Mouse (Mus musculus): ENCODE data around the gene Gm42517. TPM values are rescaled to one million over a fixed set of nuclear protein-coding genes. Genes with fewer than 3 reads are reported as not detected.

The Gm42517 gene
- total and polyA plus RNA-seq, 3 experiments, result not detected

DNA sequence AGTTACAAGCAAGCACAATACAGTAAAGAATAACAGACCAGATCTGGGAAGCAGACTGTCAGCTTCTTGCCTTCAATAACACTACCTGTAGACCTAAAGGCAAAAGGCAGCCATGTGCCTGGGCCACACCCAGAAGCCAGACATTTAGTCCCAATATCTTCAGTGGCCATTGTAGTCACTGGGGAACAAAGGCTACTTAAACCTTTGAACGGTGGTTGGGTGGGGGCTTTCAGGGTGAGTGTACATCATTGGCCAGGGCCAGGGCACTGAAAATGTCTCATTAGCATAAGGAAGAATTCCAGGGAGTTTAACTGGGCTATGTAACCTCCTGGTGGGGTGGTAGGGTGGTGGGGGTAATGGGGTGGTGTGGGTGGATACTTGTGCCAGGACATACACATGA, 36.7 kb downstream of the Gm42517 start:
- no peak for DNase-seq (ENCODE audit: extremely low read depth)
- no peak for TF ChIP-seq NELFE (IDR thresholded peaks at IDR 0.05; ENCODE audit: low read depth, low read length)
- TF ChIP-seq MAFK (IDR thresholded peaks at IDR 0.05; ENCODE audit: insufficient replicate concordance, low read length), result no peak
- TF ChIP-seq MYC (IDR thresholded peaks at IDR 0.05; ENCODE audit: low read depth, low read length), result no peak
- TF ChIP-seq KAT2A (IDR thresholded peaks at IDR 0.05; ENCODE audit: insufficient replicate concordance, low read length), result no peak
- TF ChIP-seq UBTF (IDR thresholded peaks at IDR 0.05; ENCODE audit: low read depth, low read length), result no peak
- TF ChIP-seq MAX (IDR thresholded peaks at IDR 0.05; ENCODE audit: low read length), result no peak
- TF ChIP-seq ZNF384 (IDR thresholded peaks at IDR 0.05; ENCODE audit: low read depth, low read length), result no peak
- Histone ChIP-seq H3K36me3 (replicated peaks in 1 of 2; ENCODE audit: control insufficient read depth in 1 of 2, insufficient read depth in 1 of 2, low read length in 1 of 2) (peaks cover 41 to 84% of the 10 kb centered on the region in 2 experiments), H3K27ac (ENCODE audit: insufficient read depth, low read depth) (no peak overlapping the region), H3K27me3 (replicated peaks) (no peaks in the 10 kb centered on the region), H3K79me2 (replicated peaks; ENCODE audit: control insufficient read depth, extremely low read depth, insufficient read depth, poor library complexity, severe bottlenecking) (no peaks in the 10 kb centered on the region), H3K4me1 (ENCODE audit: control insufficient read depth in 1 of 2, insufficient read depth in 2 of 2) (no peaks in the 10 kb centered on the region), H3K9ac (ENCODE audit: insufficient read depth, low read depth) (no peak overlapping the region), H3K4me3 (replicated peaks in 1 of 3; ENCODE audit: low read depth in 2 of 3, low read length in 2 of 3, poor library complexity in 1 of 3) (no peak overlapping the region), H3K4me2 (ENCODE audit: insufficient read depth, low read depth, poor library complexity, severe bottlenecking) (no peak overlapping the region), H3K9me3 (replicated peaks; ENCODE audit: low read length) (no peaks in the 10 kb centered on the region)
- in situ Hi-C loops (cut with MboI; ENCODE audit: low pct_ligation_motif_present, low pct_unique_long_range_greater_than_20kb, low sequenced_read_pairs), result no loop called here
- dilution Hi-C loops (cut with MboI; ENCODE audit: extremely low pct_ligation_motif_present, extremely low pct_unique_long_range_greater_than_20kb, low sequenced_read_pairs), result no loop called here

Other genes with a start within 250 kb of the Gm42517 start
- 72.5 and 74.6 TPM in 2 replicates for gene Tmed5, start 235.3 kb downstream of the Gm42517 start, total RNA-seq (2012; rRNA removed)
- gene Tmed5, start 235.3 kb downstream of the Gm42517 start, total RNA-seq (2014; rRNA removed), result 122 and 141 TPM in 2 replicates
- gene Tmed5, start 235.3 kb downstream of the Gm42517 start, polyA plus RNA-seq (2012; ENCODE audit: insufficient read length, low read depth), result 49.4 and 60.2 TPM in 2 replicates
- 2.3 and 4.7 TPM in 2 replicates for gene Ccdc18, start 235.0 kb downstream of the Gm42517 start, total RNA-seq (2012; rRNA removed)
- 3.9 and 4.4 TPM in 2 replicates for gene Ccdc18, start 235.0 kb downstream of the Gm42517 start, total RNA-seq (2014; rRNA removed)
- 2.7 TPM in 2 replicates for gene Ccdc18, start 235.0 kb downstream of the Gm42517 start, polyA plus RNA-seq (2012; ENCODE audit: insufficient read length, low read depth)
- 18.2 and 22.3 TPM in 2 replicates for gene Dr1, start 99.0 kb downstream of the Gm42517 start, total RNA-seq (2012; rRNA removed)
- 52.6 and 57.3 TPM in 2 replicates for gene Dr1, start 99.0 kb downstream of the Gm42517 start, total RNA-seq (2014; rRNA removed)
- gene Dr1, start 99.0 kb downstream of the Gm42517 start, polyA plus RNA-seq (2012; ENCODE audit: insufficient read length, low read depth), result 40.3 and 43.1 TPM in 2 replicates
- gene Pigg, start 55.3 kb downstream of the Gm42517 start, total RNA-seq (2012; rRNA removed), result 8.2 and 9.7 TPM in 2 replicates
- 9.0 and 9.8 TPM in 2 replicates for gene Pigg, start 55.3 kb downstream of the Gm42517 start, total RNA-seq (2014; rRNA removed)
- gene Pigg, start 55.3 kb downstream of the Gm42517 start, polyA plus RNA-seq (2012; ENCODE audit: insufficient read length, low read depth), result 6.2 and 6.4 TPM in 2 replicates
- gene Pde6b, start 20.5 kb upstream of the Gm42517 start, total RNA-seq (2012; rRNA removed), result 0.13 TPM in 1 of 2 replicates, not detected in the other
- gene Pde6b, start 20.5 kb upstream of the Gm42517 start, total RNA-seq (2014; rRNA removed), result not detected in 2 replicates
- 0.11 and 0.16 TPM in 2 replicates for gene Pde6b, start 20.5 kb upstream of the Gm42517 start, polyA plus RNA-seq (2012; ENCODE audit: insufficient read length, low read depth)
- 567 and 782 TPM in 2 replicates for gene Atp5k, start 66.5 kb upstream of the Gm42517 start, total RNA-seq (2012; rRNA removed)
- 199 and 240 TPM in 2 replicates for gene Atp5k, start 66.5 kb upstream of the Gm42517 start, total RNA-seq (2014; rRNA removed)
- gene Atp5k, start 66.5 kb upstream of the Gm42517 start, polyA plus RNA-seq (2012; ENCODE audit: insufficient read length, low read depth), result 276 and 399 TPM in 2 replicates
- gene Mfsd7a, start 81.0 kb upstream of the Gm42517 start, total RNA-seq (2012; rRNA removed), result not detected in 2 replicates
- gene Mfsd7a, start 81.0 kb upstream of the Gm42517 start, total RNA-seq (2014; rRNA removed), result not detected in 2 replicates
- gene Mfsd7a, start 81.0 kb upstream of the Gm42517 start, polyA plus RNA-seq (2012; ENCODE audit: insufficient read length, low read depth), result not detected in 2 replicates
- 5.5 and 8.0 TPM in 2 replicates for gene Pcgf3, start 93.3 kb upstream of the Gm42517 start, total RNA-seq (2012; rRNA removed)
- gene Pcgf3, start 93.3 kb upstream of the Gm42517 start, total RNA-seq (2014; rRNA removed), result 6.0 and 6.8 TPM in 2 replicates
- 18.8 and 21.8 TPM in 2 replicates for gene Pcgf3, start 93.3 kb upstream of the Gm42517 start, polyA plus RNA-seq (2012; ENCODE audit: insufficient read length, low read depth)
- not detected in 2 replicates for gene Cplx1, start 182.1 kb upstream of the Gm42517 start, total RNA-seq (2012; rRNA removed)
- gene Cplx1, start 182.1 kb upstream of the Gm42517 start, total RNA-seq (2014; rRNA removed), result not detected in 2 replicates
- not detected in 2 replicates for gene Cplx1, start 182.1 kb upstream of the Gm42517 start, polyA plus RNA-seq (2012; ENCODE audit: insufficient read length, low read depth)

All from CH12.LX (cell line).